Mouse (Mus musculus): ENCODE data around the gene Rtn2.

GRCm38 (mm10) chr7:19269721-19270441, 12.5 kb upstream of the Rtn2 start:
- no peak for TF ChIP-seq GATA1 (IDR thresholded peaks at IDR 0.05; ENCODE audit: low read length)
- no peak for TF ChIP-seq TAL1 (IDR thresholded peaks at IDR 0.05; ENCODE audit: low read length)

Data from erythroblast, embryonic 14.5 days (primary cell).